Mouse (Mus musculus) lung, embryonic 14.5 days (tissue): Measurements from ENCODE around the gene Tsnaxip1. TPM values are rescaled to one million over a fixed set of nuclear protein-coding genes. Genes with fewer than 3 reads are reported as not detected.

Experiments used
- ATAC-seq: fragments of 200-750 bp; cut with Nextera tagmentation; 2 replicates; pipeline ENCODE4 v1.8.0; 2017; ENCODE audit warnings: mild to moderate bottlenecking, moderate TSS enrichment, moderate library complexity; ENCODE audit not compliant: insufficient read depth
- DNase-seq: peaks from one replicate; pipeline ENCODE4 v3.0.0-alpha.2; 2015
- H3K27ac ChIP-seq: fragments of 300-500 bp; sonication (generic); 2 replicates; pipeline ENCODE4 v1.5.1; 2014; ENCODE audit warnings: low read depth, mild to moderate bottlenecking, moderate library complexity
- H3K27me3 ChIP-seq: fragments of 300-500 bp; sonication (generic); 2 replicates; pipeline ENCODE4 v1.6.1; 2014; ENCODE audit warnings: low read length, control low read depth; ENCODE audit not compliant: insufficient read depth
- H3K36me3 ChIP-seq: fragments of 300-500 bp; sonication (generic); 2 replicates; pipeline ENCODE4 v1.6.1; 2014; ENCODE audit warnings: control low read depth; ENCODE audit not compliant: insufficient read depth
- H3K4me1 ChIP-seq: fragments of 300-500 bp; sonication (generic); 2 replicates; pipeline ENCODE4 v1.6.1; 2014; ENCODE audit warnings: antibody characterized with exemption, control low read depth; ENCODE audit not compliant: insufficient read depth
- H3K4me2 ChIP-seq: fragments of 300-500 bp; sonication (generic); 2 replicates; pipeline ENCODE4 v1.6.1; 2014; ENCODE audit warnings: mild to moderate bottlenecking
- H3K4me3 ChIP-seq: fragments of 300-500 bp; sonication (generic); 2 replicates; pipeline ENCODE4 v1.5.1; 2014; ENCODE audit warnings: low read depth, low read length
- H3K9ac ChIP-seq: fragments of 300-500 bp; sonication (generic); 2 replicates; pipeline ENCODE4 v1.6.1; 2014
- H3K9me3 ChIP-seq: fragments of 300-500 bp; sonication (generic); 2 replicates; pipeline ENCODE4 v1.6.1; 2016; ENCODE audit warnings: low read depth, low read length, control low read depth
- CTCF ChIP-seq: IDR thresholded peaks from 2 replicates; pipeline ENCODE4 v1.5.1; 2016; ENCODE audit warnings: antibody characterized with exemption, low read depth
- WGBS: fragments of 180-500 bp; shearing (Covaris S2); extraction: QIAGEN DNeasy Blood & Tissue Kit; methylation state at CpG from one replicate; pipeline ENCODE4 v1.1.7; 2014; 5-methylcytosine and 5-hydroxymethylcytosine counted together
- polyA plus RNA-seq: library from polyadenylated mRNA; unstranded; fragments of >200 nt; fragmentation: Nextera tagmentation; extraction: Ambion mirVana; gene quantifications from 2 replicates; pipeline ENCODE4 v1.2.1, GENCODE M21; 2014

Tsnaxip1 gene
- polyA plus RNA-seq, 1 experiment from 2014 or later, result 0.09 TPM

DNA sequence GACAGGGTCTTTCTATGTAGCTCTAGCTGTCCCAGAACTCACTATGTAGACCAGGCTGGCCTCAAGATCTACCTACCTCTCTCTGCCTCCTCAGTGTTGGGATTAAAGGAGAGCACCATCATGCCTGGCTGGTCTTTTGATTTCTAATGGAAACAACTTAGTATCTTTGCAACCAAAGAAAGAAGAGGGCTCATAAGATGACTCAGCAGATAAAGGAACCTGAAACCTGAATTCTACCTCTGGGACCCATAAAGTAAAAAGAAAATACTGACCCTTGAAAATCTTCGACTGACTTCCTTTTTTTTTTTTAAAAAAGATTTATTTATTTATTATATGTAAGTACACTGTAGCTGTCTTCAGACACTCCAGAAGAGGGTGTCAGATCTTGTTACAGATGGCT, 21.6 kb upstream of the Tsnaxip1 start:
- ATAC-seq (no peak), DNase-seq (no peak)
- 65% methylated on average over 1 of the region's 1 CpGs for WGBS
- H3K9me3 ChIP-seq, result no peaks in the 10 kb centered on the region
- no peak overlapping the region for H3K27ac ChIP-seq
- TF ChIP-seq CTCF, result no peak
- H3K4me3 ChIP-seq, result no peak overlapping the region
- H3K4me2 ChIP-seq, result no peak overlapping the region
- H3K27me3 ChIP-seq, result no peaks in the 10 kb centered on the region
- H3K36me3 ChIP-seq, result peaks cover 19% of the 10 kb centered on the region
- H3K9ac ChIP-seq, result no peak overlapping the region
- H3K4me1 ChIP-seq, result no peaks in the 10 kb centered on the region

DNA sequence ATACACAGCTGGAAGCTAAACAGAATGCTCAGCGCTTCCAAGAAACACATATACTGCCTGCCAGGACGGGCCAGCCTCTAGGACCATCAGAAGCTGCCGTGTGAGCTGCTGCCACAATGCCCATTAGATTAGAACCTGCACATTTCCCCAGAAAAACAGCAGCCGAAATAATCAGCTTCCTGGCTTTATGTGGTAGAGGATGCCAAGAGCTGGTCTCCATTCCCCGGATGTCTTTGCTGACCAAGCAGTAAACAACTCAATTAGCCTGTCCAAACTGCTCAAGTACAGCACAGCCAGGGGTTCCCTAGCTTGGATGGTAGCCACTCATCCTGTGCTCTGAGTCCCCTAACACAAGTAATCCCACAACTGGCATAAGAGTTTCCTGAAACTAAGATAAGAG, 19.8 kb upstream of the Tsnaxip1 start:
- no peak overlapping the region for H3K4me2 ChIP-seq
- WGBS, result 71% methylated on average over 5 of the region's 5 CpGs
- no peak for ATAC-seq

DNA sequence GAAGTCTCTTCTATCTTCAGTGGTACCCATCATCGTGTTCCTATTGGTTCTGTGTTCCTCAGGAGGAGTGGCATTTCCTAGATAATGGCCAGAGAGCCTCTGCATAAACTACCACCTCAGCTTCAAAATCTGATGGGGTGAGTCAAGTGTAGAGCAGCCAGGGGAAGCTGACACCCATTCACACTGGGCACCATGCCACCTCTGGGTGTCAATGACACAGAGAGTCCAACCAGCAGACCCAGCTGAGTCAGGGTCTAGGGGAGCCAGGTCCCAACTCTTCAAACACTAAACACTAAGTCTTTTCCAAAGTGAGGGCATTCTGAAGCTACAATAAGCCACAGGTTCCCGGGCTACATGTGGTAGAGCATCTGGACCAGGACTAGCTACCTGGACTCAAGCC, 19.1 kb upstream of the Tsnaxip1 start:
- H3K9me3 ChIP-seq, result no peaks in the 10 kb centered on the region
- H3K36me3 ChIP-seq, result peaks cover 23% of the 10 kb centered on the region
- no peak for TF ChIP-seq CTCF
- no peak overlapping the region for H3K27ac ChIP-seq
- no peak overlapping the region for H3K4me3 ChIP-seq
- 96% methylated on average over 2 of the region's 2 CpGs for WGBS
- H3K4me1 ChIP-seq, result no peaks in the 10 kb centered on the region
- no peak for ATAC-seq
- H3K27me3 ChIP-seq, result no peaks in the 10 kb centered on the region
- no peak overlapping the region for H3K9ac ChIP-seq
- H3K4me2 ChIP-seq, result no peak overlapping the region
- no peak for DNase-seq

More for the DNA sequence above, 19.8 kb upstream of the Tsnaxip1 start:
- peaks cover 25% of the 10 kb centered on the region for H3K36me3 ChIP-seq
- H3K9ac ChIP-seq, result no peak overlapping the region
- no peak overlapping the region for H3K4me3 ChIP-seq
- H3K4me1 ChIP-seq, result no peaks in the 10 kb centered on the region
- no peak for TF ChIP-seq CTCF
- H3K27me3 ChIP-seq, result no peaks in the 10 kb centered on the region
- no peak overlapping the region for H3K27ac ChIP-seq
- no peaks in the 10 kb centered on the region for H3K9me3 ChIP-seq
- DNase-seq, result peak; percentile 24

DNA sequence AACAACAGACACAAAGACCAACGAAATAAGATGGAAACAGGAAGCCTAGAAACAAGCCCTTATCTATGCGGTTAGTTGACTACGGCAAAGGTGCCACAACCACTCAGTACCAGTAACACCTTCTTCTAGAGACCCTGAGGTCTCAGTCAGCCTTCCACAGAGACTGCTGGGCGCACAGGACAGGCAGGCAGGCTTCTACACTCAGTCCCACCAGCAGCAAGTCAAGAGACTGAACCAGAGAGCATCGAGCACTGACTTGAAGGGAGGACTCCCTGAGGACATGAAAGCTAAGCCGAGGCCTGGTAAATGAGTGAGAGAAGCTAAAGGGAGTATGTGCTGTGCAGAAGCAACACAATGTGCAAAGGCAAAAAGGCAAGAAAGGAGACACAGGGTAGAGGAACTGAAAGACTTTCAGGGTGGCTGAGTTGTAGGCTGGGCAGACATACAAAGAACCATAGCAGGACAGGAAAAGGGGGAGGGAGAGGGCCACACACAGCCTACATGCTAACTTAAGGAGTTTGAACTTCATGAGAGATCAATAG, 17.2 kb upstream of the Tsnaxip1 start:
- no peak overlapping the region for H3K4me2 ChIP-seq
- WGBS, result 84% methylated on average over 6 of the region's 6 CpGs
- H3K27me3 ChIP-seq, result no peaks in the 10 kb centered on the region
- no peak for DNase-seq
- H3K9me3 ChIP-seq, result no peaks in the 10 kb centered on the region
- no peak overlapping the region for H3K27ac ChIP-seq
- H3K4me3 ChIP-seq, result no peak overlapping the region
- H3K36me3 ChIP-seq, result peaks cover 14% of the 10 kb centered on the region
- no peak for TF ChIP-seq CTCF
- ATAC-seq, result no peak
- H3K9ac ChIP-seq, result no peak overlapping the region
- H3K4me1 ChIP-seq, result no peaks in the 10 kb centered on the region

DNA sequence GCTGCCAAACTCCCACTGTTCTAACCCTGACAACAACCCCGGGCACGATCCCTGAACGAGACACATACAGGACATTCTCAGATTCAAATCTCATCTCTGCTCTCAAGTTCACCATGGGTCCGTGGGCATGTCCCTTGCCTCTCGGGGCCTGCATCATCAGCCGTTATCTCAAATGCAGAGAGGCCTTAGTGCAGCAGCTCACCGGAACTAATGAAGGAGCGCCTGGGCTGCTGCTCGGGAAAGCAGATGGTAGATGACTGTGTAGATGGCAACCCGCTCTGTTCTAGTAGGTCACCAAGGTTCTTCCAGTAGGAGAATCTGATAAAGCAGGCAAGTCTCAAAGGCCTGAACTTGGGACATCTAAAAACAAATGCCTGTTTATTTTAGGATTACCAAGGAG, 16.5 kb upstream of the Tsnaxip1 start:
- TF ChIP-seq CTCF, result no peak
- 90% methylated on average over 10 of the region's 10 CpGs for WGBS

GRCm38 (mm10) chr8:105811543-105811942, 16.0 kb upstream of the Tsnaxip1 start:
- ATAC-seq, result no peak
- H3K27ac ChIP-seq, result no peak overlapping the region
- H3K27me3 ChIP-seq, result no peaks in the 10 kb centered on the region
- no peak overlapping the region for H3K9ac ChIP-seq
- no peak for DNase-seq
- no peak for TF ChIP-seq CTCF
- no peak overlapping the region for H3K4me3 ChIP-seq
- H3K4me1 ChIP-seq, result no peaks in the 10 kb centered on the region
- H3K9me3 ChIP-seq, result no peaks in the 10 kb centered on the region
- 77% methylated on average over 3 of the region's 3 CpGs for WGBS
- H3K4me2 ChIP-seq, result no peak overlapping the region
- H3K36me3 ChIP-seq, result peaks cover 12% of the 10 kb centered on the region; the same call in 1 of the 2 replicates

More for the DNA sequence above, 16.5 kb upstream of the Tsnaxip1 start:
- H3K27ac ChIP-seq, result no peak overlapping the region
- H3K4me3 ChIP-seq, result no peak overlapping the region
- no peaks in the 10 kb centered on the region for H3K4me1 ChIP-seq
- no peak for DNase-seq
- H3K9me3 ChIP-seq, result no peaks in the 10 kb centered on the region
- H3K9ac ChIP-seq, result no peak overlapping the region
- H3K27me3 ChIP-seq, result no peaks in the 10 kb centered on the region
- ATAC-seq, result no peak
- no peak overlapping the region for H3K4me2 ChIP-seq
- peaks cover 12% of the 10 kb centered on the region; the same call in 1 of the 2 replicates for H3K36me3 ChIP-seq

DNA sequence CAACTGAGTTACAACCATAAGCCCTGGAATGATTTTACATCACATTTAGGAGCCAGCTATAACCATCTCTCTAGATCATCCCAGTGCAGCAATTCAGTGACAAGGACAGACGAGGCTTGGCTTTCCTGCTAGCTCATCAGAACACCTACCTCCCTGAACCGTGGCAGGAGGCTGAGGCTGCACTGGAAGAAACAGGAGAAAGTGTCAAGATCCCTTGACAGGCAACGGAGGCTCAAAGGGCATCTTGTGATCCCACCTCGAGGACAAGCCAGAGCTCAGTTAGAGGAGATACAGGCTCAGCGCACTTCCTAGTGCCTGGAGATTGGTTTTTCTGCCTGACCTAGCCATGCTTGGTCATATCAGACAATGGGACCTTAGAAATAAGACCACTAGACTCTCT, 15.0 kb upstream of the Tsnaxip1 start:
- no peak for TF ChIP-seq CTCF
- WGBS, result 72% methylated on average over 5 of the region's 5 CpGs

More for the DNA sequence above, 15.0 kb upstream of the Tsnaxip1 start:
- Histone ChIP-seq H3K4me1 (no peaks in the 10 kb centered on the region), H3K4me2 (no peak overlapping the region), H3K36me3 (peaks cover 13% of the 10 kb centered on the region; the same call in 1 of the 2 replicates), H3K27me3 (no peaks in the 10 kb centered on the region), H3K4me3 (no peak overlapping the region), H3K9me3 (no peaks in the 10 kb centered on the region), H3K9ac (no peak overlapping the region), H3K27ac (no peak overlapping the region)
- no peak for ATAC-seq
- DNase-seq, result no peak
